Mouse (Mus musculus): Measurements from ENCODE around the gene Rhod.

Rhod gene

DNA sequence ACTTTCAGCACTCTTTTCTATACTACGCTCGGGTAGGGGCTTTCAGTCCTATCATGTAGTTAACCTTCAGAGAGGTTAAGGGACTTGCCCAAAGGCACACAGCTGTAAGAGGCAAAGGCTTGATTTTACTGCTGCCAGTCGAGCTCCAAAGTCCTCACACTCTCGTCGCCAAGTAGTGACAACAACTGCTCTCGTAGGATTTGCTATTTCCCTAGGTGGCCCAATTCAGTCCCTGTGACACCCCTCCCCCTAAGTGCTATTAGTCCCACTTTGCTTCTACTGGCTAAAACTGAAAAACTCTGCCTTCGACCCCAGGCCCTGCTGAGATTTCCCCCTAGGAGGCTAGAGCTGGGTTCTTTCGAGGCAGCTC lies 456 bp downstream of the Rhod start:
- Histone ChIP-seq H3K27me3 (ENCODE audit: control insufficient read depth, insufficient read depth, low read length, poor library complexity, severe bottlenecking) (no peaks in the 10 kb centered on the region), H3K36me3 (ENCODE audit: control insufficient read depth, insufficient read depth, low read length, poor library complexity, severe bottlenecking) (no peaks in the 10 kb centered on the region)
- DNase-seq (ENCODE audit: low read depth, low spot score) = no peak

DNA sequence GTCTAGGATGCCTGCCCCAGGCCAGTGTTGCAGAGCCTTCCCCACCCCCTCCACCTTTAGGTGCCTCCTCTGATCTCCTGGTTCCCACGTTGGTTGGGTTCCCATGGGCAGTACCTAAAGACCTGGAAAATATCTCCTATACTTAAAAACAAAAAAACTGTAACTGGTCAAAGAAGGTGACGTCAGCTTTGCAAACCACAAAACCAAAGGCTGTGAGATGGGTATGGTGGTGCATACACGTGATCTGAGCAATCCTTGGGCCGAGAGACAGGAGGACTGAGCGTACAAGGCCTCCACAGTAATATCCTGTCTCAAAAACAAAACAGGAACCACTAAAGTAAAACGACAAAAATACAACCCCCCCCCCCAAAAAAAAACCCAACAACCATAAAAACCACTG lies 1.3 kb downstream of the Rhod start:
- DNase-seq (ENCODE audit: low read depth, low spot score) = peak; percentile 53
- H3K36me3 ChIP-seq (ENCODE audit: control insufficient read depth, insufficient read depth, low read length, poor library complexity, severe bottlenecking) = no peaks in the 10 kb centered on the region

DNA sequence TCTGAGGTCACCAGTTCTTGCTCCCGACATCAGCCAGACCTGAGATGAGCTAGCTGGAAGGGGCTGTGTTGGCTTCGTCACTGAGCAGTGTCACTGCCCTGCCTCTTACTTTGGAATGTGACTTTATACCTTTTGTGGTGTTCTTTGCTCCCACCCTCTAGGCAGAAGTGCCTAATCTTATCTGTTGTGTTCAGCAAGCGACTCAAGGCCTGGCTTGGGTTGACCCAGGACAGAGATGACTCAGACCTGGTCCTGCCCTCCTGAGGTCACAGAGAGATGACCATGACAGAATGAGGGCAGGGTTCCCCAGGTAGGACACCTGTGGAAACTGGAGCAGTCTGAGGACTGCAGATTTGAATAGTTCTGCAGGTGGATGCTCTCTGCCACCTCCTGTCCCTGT lies 3.0 kb downstream of the Rhod start:
- no peak for DNase-seq (ENCODE audit: low read depth, low spot score)
- H3K27me3 ChIP-seq (ENCODE audit: control insufficient read depth, insufficient read depth, low read length, poor library complexity, severe bottlenecking) = no peaks in the 10 kb centered on the region
- H3K36me3 ChIP-seq (ENCODE audit: control insufficient read depth, insufficient read depth, low read length, poor library complexity, severe bottlenecking) = no peaks in the 10 kb centered on the region

More for the DNA sequence above, 1.3 kb downstream of the Rhod start:
- no peaks in the 10 kb centered on the region for H3K27me3 ChIP-seq (ENCODE audit: control insufficient read depth, insufficient read depth, low read length, poor library complexity, severe bottlenecking)

DNA sequence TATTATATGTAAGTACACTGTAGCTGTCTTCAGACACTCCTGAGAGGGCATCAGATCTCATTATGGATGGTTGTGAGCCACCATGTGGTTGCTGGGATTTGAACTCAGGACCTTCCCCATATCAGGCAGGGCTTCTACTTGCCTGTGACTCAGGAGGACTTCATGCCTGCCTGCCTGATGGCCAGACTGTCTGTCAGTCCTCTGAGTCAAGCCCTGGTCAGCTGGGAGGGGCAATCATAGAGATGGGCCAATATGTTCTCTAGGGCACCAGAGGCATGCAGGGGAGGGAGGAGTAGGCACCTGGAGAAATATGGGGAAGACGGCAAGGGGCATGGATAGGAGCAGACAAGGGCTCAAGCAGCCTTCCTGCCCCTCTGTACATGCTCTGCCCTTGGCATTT lies 4.2 kb downstream of the Rhod start:
- no peaks in the 10 kb centered on the region for H3K36me3 ChIP-seq (ENCODE audit: control insufficient read depth, insufficient read depth, low read length, poor library complexity, severe bottlenecking)
- no peak for DNase-seq (ENCODE audit: low read depth, low spot score)
- H3K27me3 ChIP-seq (ENCODE audit: control insufficient read depth, insufficient read depth, low read length, poor library complexity, severe bottlenecking) = no peaks in the 10 kb centered on the region

DNA sequence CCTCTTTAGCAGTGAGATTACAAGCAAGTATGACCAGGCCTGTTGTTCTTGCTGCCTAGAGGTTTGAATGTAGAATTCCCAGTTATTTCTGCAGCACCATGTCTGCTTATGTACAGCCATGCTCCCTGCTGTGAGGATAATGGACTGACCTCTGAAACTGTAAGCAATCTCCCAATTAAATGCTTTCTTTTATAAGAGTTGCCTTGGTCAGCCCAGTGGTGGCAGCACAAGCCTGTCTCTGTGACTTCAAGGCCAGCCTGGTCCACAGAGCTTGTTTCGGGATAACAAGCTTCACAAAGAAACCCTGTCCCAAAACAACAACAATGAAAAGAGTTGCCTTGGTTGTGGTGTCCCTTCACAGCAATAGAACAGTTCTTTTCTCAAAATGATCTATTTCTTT lies 5.5 kb downstream of the Rhod start:
- Histone ChIP-seq H3K36me3 (ENCODE audit: control insufficient read depth, insufficient read depth, low read length, poor library complexity, severe bottlenecking) (no peaks in the 10 kb centered on the region), H3K27me3 (ENCODE audit: control insufficient read depth, insufficient read depth, low read length, poor library complexity, severe bottlenecking) (no peaks in the 10 kb centered on the region)
- no peak for DNase-seq (ENCODE audit: low read depth, low spot score)

DNA sequence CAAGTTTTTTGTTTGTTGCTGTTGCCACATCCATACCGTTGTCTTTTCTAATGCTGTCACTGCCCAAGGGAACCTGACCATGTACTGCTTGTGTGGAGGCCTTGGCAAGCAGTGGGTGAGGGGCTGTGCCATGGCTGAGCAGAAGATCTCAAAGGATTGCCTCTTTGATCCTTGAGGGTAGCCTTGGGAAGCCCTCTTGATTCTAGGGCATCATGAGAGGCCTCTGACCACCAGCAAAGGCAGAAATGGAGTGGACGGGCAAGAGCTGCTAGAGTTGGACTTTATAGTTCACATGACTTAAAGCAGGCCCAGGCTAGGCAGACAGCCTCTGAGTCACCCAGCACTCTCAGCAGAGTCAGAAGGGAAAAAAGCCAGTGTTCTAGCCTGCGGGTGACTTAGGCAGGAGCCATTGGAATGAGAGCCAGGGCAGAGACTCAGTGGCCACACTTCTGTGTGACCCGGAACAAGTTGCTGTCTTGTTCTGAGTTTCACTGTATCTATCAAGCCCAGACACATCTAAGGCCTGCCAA lies 9.1 kb downstream of the Rhod start:
- H3K27me3 ChIP-seq (ENCODE audit: control insufficient read depth, insufficient read depth, low read length, poor library complexity, severe bottlenecking) = no peaks in the 10 kb centered on the region
- H3K36me3 ChIP-seq (ENCODE audit: control insufficient read depth, insufficient read depth, low read length, poor library complexity, severe bottlenecking) = no peaks in the 10 kb centered on the region
- DNase-seq (ENCODE audit: low read depth, low spot score) = no peak

DNA sequence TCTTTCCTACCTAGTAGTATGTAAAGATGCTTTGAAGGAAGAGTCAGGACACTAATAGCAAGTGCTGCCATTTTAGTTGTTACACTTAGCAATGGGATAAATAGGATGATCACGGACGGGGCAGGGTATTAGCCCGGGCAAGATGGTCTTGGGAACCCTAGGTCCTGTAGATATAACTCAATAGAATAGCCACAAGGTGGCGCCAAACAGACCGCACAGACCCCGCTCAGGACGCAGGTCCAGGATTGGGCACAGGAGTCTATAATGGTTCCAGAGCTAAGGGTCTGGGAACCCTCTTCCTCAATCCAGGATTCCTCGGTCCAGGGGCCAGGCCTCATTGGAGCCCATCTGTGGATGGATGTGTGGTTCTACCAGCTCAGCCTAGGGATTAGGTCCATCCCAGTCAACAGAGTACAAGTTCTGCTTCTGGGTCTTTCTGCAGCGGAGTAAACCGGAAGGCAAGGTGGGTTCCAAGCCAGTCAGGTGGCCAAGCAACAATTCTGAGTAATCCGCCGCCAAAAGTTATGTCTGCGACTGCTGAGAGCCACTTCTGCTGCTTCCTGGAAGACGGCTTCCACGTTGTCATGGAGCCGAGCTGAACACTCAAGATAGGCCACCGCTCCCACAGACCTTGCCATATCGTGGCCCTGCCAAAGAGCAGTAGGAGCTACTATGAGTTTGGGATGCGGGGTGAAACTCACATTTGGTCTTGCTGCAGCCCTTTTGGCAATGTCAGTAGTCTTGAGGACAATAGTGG lies 13.4 kb downstream of the Rhod start:
- no peaks in the 10 kb centered on the region for H3K27me3 ChIP-seq (ENCODE audit: control insufficient read depth, insufficient read depth, low read length, poor library complexity, severe bottlenecking)
- DNase-seq (ENCODE audit: low read depth, low spot score) = peak; percentile 61
- H3K36me3 ChIP-seq (ENCODE audit: control insufficient read depth, insufficient read depth, low read length, poor library complexity, severe bottlenecking) = no peaks in the 10 kb centered on the region

DNA sequence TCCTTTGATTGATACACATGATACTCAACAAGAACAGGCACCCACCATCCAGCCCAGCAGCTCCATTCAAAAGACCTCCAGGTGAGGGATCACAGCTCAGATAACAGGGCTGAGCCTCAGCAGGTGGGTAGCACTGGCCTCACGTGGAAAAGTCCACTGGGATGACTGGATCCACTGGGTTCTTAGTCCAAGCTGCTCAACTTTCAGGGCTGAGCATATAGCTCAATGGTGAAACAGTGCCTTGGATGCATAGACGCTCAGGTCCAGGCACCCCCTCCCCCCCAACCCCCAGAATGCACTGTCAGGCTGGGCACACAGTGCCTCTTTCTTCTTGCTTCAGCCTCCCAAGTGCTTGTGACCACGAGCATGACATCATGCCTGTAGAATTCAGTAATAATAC lies 16.2 kb downstream of the Rhod start:
- no peak for DNase-seq (ENCODE audit: low read depth, low spot score)
- H3K36me3 ChIP-seq (ENCODE audit: control insufficient read depth, insufficient read depth, low read length, poor library complexity, severe bottlenecking) = no peaks in the 10 kb centered on the region
- no peaks in the 10 kb centered on the region for H3K27me3 ChIP-seq (ENCODE audit: control insufficient read depth, insufficient read depth, low read length, poor library complexity, severe bottlenecking)

DNA sequence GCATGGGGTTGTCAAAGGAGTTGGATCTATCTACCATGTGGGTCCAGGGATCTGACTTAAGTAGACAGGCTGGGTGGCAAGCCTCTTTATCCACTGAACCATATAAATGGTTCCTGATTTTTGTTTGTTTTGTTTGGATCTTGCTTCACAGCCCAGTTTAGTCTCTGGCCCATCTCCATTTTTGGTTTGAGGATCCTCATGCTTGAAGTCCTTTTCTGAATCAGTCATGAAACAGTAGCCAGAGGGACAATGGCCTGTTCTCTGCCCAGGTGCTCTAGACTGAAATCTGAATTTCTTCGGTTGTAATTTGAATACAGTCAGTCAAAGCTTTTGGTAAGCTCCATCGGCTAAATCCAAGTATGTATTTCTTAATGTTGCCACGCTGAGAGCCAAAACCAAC lies 16.7 kb downstream of the Rhod start:
- DNase-seq (ENCODE audit: low read depth, low spot score) = no peak
- no peaks in the 10 kb centered on the region for H3K27me3 ChIP-seq (ENCODE audit: control insufficient read depth, insufficient read depth, low read length, poor library complexity, severe bottlenecking)

DNA sequence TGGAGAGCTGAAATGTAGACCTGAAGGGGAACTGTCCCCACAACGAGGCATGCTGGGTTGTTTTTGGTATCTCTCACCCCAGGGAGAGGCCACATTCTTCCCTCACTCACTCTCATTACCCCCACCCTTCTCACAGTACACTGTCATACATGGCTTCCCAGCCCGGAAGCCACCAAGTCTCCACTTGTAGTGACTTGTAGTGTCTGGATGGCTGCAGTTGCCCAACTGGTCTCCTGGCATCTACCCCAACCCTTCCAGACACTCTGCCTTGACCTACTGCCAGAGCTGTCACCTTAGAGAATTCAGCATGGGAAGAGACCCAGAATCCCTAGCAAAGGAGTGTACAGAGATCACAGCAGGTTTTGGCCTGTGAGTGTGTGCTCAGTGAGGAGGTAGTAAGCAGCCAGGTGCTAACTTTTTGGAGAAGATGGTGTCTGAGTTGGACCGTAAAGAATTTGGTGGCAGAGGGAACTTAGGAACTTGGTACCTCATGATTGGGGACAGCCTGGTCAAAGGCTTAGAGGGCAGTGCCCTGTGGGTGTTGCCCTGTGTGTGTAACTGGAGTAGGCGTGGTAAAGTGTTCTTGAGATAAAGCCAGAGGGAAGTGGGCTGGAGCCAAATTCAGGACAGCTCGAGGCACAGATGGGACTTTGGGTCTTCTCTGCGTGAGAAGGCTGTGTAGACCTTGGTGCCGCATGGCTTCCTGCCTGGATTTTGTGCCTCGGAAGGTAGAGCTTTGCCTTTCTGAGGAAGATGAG lies 18.9 kb downstream of the Rhod start:
- Histone ChIP-seq H3K27me3 (ENCODE audit: control insufficient read depth, insufficient read depth, low read length, poor library complexity, severe bottlenecking) (no peaks in the 10 kb centered on the region), H3K36me3 (ENCODE audit: control insufficient read depth, insufficient read depth, low read length, poor library complexity, severe bottlenecking) (no peaks in the 10 kb centered on the region)
- no peak for DNase-seq (ENCODE audit: low read depth, low spot score)

More for the DNA sequence above, 16.7 kb downstream of the Rhod start:
- no peaks in the 10 kb centered on the region for H3K36me3 ChIP-seq (ENCODE audit: control insufficient read depth, insufficient read depth, low read length, poor library complexity, severe bottlenecking)

DNA sequence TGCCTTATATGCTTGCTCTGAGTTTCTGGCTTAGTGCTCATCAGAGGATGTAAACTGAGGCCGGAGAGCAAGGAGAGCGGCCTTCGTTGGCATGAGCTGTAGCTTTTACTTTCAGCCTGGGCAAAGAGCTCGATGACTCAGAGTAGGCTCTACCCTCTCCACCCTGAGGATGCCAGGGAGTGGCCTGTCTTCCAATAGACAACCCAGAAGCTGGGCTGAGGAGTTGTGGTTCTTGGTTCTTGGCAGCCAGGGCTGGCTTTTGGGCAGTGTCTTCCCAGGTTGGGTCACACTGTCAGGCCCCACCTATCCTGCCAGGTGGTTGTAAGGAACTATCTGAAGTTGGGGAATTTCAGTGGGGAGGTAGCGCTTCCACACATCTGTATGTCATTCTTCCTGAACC lies 19.5 kb downstream of the Rhod start:
- Histone ChIP-seq H3K36me3 (ENCODE audit: control insufficient read depth, insufficient read depth, low read length, poor library complexity, severe bottlenecking) (no peaks in the 10 kb centered on the region), H3K27me3 (ENCODE audit: control insufficient read depth, insufficient read depth, low read length, poor library complexity, severe bottlenecking) (no peaks in the 10 kb centered on the region)
- no peak for DNase-seq (ENCODE audit: low read depth, low spot score)

DNA sequence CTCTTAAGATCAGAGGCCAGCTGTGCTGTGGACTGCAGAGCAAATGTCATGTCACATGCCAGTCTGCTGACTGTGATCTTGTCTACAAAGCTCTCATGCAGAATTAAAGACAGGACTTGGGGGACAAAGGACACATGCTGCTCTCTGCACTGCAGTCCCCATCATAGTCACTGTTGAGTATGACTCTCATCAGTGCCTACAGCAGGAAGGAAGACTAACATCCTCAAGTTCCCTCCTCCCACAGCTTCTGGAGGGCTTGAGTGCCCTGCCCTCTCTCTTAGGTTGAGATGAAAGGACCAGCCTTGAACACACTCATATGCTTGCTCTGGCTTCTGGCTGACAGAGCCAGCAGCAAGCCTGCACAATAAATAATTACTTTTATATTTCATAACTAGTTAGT lies 21.5 kb downstream of the Rhod start:
- no peaks in the 10 kb centered on the region for H3K36me3 ChIP-seq (ENCODE audit: control insufficient read depth, insufficient read depth, low read length, poor library complexity, severe bottlenecking)
- no peaks in the 10 kb centered on the region for H3K27me3 ChIP-seq (ENCODE audit: control insufficient read depth, insufficient read depth, low read length, poor library complexity, severe bottlenecking)
- no peak for DNase-seq (ENCODE audit: low read depth, low spot score)

DNA sequence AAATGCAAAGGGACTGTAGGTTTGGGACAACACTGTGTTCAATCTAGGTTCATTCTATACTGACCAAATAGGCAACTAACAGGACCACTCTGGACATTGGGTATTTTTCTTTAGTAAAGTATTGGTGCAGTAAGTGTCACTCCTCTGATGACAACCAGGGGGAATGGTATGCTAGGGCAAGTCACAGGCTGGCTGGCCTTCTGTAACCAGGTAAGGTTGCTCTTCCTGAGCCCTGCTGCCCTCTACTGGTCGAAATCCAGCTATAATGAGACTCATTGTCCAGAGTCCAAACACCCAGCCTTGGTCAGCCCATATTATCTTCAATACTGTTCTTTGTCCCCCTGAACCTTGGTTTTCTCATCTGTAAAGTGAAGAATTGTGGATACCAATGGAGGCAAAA lies 22.0 kb downstream of the Rhod start:
- DNase-seq (ENCODE audit: low read depth, low spot score) = peak; percentile 86

DNA sequence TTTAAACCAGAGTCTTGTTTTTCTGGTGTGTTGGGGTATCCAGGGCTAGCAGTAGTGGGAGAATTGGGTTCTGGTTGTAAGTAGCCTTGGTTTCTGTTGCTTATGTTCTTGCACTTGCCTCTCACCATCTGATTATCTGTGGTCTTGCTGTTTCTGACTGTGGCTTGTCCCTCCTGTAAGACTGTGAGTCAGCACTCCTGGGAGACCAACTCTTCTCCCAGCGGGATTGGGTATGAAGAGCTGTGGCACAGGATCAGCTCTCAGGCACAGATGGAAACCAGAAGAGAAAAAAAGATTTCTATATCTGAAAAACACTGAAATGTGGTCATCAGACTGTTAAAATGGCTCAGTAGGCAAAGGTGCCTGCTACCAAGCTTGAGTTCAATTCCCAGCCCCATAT lies 24.6 kb downstream of the Rhod start:
- Histone ChIP-seq H3K36me3 (ENCODE audit: control insufficient read depth, insufficient read depth, low read length, poor library complexity, severe bottlenecking) (no peaks in the 10 kb centered on the region), H3K27me3 (ENCODE audit: control insufficient read depth, insufficient read depth, low read length, poor library complexity, severe bottlenecking) (no peaks in the 10 kb centered on the region)
- no peak for DNase-seq (ENCODE audit: low read depth, low spot score)

More for the DNA sequence above, 22.0 kb downstream of the Rhod start:
- no peaks in the 10 kb centered on the region for H3K27me3 ChIP-seq (ENCODE audit: control insufficient read depth, insufficient read depth, low read length, poor library complexity, severe bottlenecking)
- H3K36me3 ChIP-seq (ENCODE audit: control insufficient read depth, insufficient read depth, low read length, poor library complexity, severe bottlenecking) = no peaks in the 10 kb centered on the region

DNA sequence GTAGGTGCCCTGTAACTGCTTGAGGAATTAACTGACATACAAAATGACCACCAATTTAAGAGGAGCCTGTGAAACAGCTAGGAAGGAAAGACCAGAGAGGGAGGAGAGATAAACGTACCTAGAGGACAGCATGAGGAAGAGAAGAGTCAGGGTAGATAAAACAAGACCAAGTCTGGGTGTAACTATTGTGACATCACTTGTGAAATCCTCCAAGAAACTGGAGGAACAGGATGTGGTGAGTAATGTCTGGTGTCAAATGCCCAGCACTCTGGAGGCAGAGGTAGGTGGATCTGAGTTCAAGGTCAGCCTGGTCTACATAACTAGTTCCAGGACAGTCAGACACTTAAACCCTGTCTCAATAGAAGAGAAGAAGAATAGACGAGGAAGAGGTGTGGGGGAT lies 30.2 kb downstream of the Rhod start:
- Histone ChIP-seq H3K36me3 (ENCODE audit: control insufficient read depth, insufficient read depth, low read length, poor library complexity, severe bottlenecking) (no peaks in the 10 kb centered on the region), H3K27me3 (ENCODE audit: control insufficient read depth, insufficient read depth, low read length, poor library complexity, severe bottlenecking) (no peaks in the 10 kb centered on the region)
- DNase-seq (ENCODE audit: low read depth, low spot score) = no peak

All from splenic B cell, adult 2 months (primary cell).